Mouse (Mus musculus): ENCODE measurements around the gene Gm20388.

The Gm20388 gene

DNA sequence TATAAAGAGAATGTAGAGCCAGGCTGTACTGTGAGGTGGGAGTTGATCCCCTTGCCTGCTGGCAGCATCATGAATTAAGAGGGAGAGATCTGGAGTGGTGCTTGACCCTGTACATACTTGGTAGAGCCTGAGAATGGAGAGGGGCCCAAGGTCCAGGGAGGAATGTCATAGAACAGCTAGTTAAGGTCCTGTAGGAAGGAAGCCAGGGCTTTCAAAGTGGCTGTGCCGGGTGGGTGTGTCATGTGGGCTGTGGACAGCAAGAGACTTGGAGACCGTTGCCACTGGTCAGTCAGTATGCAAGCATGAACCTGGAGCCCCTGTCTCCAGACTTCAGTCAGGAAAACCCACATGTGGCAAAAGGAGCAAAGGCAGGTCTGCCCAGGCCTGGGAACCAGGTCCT lies 2414.6 kb downstream of the Gm20388 start:
- DNase-seq: no peak

DNA sequence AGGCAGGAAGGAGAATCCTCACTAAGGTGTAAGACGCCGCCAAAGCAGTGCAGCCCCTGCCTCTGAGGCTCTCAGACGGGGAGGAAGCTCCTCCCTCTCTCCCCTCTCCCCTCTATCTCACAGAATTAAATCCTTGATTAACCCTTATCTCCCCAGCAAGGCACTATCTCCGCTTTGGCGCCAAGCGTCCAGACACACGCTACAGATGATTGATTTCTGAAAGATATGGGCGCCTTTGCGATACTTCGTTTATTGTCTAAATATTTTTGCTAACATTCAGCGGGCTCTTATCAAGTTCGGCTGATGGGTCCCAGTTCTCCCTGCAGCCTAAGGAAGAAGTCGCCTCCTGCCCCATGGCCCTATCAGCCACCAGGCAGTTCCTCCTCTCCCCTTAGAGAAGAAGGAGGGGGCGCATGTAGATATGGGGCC lies 2415.5 kb downstream of the Gm20388 start:
- DNase-seq: no peak

- no peak for DNase-seq
Observed at GRCm38 (mm10) chr8:122329072-122329471, 2418.4 kb downstream of the Gm20388 start.

- no peak for DNase-seq
Observed at GRCm38 (mm10) chr8:122329553-122330239, 2419.1 kb downstream of the Gm20388 start.

- DNase-seq: no peak
Observed at GRCm38 (mm10) chr8:122330446-122331133, 2419.9 kb downstream of the Gm20388 start.

DNA sequence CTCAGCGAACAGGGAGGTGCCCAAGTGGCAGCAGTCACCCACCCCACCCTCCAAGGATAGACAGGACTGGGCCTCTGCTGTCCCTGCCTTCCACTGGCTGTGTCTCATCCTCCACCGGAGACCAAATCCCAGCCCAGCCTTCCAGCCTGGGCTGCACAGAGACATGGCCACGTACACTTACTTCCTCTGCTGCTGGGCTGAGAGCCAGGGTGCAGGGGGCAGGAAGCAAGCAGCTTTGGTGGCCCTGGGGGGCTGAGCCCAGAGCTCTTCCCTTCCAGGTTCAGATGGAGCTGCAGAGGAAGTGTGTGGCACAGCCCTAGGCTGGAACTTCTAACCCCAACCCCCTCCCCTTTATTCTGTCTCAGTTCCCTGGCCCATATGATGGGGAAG lies 2420.5 kb downstream of the Gm20388 start:
- peak; percentile 53 to 67 for DNase-seq

DNA sequence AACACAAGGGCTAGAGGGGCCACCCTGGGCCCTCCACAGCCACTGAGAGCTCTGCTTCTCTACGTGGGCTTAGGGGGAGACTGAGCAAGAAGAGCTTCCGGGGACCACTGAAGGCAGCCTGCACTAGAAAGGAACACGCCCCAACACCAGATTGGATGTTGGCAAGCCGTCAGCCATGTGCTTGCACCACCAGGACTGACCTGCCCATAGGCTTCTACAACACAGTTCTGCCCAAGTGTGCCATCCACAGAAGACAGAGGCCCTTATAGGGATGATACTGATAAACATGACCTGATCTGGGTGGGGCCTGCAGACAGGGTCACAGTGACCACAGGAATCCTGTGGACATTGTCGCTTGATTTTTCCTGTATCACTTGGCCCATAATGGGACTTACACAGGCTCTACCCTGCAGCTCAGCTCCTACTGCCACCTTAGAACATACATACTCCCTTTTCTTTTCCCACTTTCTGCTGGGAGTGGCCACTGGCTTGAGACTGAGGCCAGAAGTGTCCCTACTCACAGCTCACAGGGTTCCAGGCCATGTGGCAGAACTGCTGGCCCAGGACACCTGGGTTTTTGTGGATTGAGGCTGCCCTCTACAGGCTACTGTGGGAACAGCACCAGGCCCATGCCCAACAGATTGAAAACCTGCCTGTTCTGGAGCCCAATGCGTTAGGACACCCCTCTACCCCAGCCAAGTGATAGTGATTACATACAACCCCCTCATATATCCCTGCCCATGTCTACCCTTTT lies 2422.3 kb downstream of the Gm20388 start:
- peak; percentile 73 to 89 for DNase-seq

DNA sequence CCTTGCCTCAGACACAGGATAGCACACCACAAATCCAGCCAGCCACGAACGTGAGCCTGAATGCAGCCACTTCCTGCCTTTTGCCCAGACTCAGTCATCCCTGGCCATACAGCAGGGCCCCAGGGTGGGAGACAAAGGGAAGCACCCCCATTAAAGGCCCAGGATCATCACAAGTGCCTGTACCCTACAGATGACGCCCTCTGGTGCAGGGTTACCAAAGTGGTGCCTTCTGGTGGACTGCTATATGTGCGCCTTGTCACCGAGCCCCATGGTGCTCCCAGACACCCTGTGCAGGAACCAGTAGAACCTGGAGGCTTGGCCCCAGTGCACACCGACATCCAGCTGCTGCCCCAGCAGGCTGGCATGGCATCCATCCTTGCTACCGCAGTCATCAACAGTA lies 2422.9 kb downstream of the Gm20388 start:
- DNase-seq: no peak

DNA sequence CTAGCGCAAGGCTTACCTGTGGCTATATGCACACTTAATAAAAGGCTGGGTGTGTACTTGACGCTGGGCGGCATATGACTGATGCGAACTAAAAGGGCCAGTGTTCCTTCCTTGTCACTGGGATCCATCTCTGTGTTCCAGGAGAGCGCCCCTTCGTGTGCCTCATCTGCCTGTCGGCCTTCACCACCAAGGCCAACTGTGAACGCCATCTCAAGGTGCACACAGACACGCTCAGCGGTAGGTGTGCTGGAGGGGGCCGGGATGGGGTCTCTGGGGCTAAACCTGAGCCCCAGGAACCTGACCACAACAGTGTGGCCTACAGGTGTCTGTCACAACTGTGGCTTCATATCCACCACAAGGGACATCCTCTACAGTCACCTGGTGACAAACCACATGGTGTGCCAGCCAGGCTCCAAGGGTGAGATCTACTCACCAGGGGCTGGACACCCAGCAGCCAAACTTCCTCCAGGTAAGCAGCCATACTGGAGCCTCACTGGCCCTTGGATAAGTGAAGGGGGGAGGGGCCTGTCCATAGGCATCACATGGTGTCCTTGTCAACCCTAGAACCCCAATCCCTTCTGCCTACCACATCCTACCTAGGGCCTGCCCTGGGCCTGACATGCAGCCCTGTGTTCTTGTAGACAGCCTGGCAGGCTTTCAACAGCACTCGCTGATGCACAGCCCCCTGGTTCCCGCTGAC lies 2424.3 kb downstream of the Gm20388 start:
- DNase-seq: no peak

DNA sequence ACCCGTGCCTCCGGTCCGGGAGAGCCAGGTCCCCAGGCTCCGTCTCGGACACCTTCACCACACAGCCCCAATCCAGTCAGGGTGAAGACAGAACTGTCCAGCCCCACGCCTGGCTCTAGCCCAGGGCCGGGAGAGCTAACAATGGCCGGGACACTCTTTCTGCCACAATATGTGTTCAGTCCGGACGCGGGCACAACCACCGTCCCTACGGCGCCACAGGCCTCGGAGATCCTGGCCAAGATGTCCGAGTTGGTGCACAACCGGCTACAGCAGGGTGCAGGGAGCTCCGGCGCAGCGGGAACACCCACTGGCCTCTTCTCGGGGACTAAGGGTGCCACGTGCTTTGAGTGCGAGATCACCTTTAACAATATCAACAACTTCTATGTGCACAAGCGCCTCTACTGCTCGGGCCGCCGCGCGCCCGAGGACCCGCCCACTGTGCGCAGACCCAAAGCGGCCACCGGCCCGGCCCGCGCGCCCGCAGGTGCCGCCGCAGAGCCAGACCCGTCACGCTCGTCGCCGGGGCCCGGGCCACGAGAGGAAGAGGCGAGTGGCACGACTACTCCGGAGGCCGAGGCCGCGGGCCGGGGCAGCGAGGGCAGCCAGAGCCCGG lies 2425.1 kb downstream of the Gm20388 start:
- peak in 1 of 2 experiments; percentile 18 for DNase-seq

GRCm38 (mm10) chr8:122336251-122336910 lies 2425.7 kb downstream of the Gm20388 start:
- DNase-seq: peak in 1 of 2 experiments; percentile 53

DNA sequence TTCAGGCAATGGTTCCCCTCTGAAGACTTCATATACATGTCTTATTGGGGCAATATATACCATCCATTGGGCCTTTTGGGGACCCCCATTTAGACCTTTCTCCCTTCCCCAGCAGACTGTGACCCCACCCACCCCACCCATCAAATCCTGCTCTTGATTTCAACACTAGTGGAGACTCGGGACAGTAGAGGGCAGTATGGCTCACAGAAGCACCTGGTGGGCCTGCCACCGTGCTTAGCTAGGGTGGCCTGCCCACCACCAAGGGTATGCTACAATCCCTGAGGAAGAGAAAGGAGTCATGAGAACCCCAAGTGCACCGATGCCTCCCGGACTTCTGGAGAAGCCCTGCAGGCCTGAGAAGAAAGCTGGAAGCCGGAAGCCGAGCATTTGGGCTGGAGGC lies 2428.2 kb downstream of the Gm20388 start:
- no peak for DNase-seq

DNA sequence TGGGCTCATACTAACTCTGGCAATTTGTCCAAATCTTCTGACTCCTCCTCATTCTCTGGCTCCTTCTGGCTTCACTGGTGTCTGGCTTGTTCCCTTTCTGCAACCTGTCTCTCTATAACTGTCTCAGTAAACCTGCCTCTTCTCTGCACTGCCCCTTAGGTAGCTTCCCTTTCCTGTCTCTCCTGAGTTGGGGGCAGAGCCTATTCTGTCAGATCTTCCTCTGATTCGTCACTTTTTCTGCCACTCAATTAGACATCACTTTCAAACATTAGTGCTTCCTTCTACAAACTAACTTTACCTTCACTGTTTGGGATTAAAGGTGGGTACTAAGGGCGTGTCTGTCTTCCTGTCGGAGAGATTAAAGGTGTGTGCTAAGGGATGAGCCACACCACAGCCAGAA lies 2430.1 kb downstream of the Gm20388 start:
- DNase-seq: no peak

DNA sequence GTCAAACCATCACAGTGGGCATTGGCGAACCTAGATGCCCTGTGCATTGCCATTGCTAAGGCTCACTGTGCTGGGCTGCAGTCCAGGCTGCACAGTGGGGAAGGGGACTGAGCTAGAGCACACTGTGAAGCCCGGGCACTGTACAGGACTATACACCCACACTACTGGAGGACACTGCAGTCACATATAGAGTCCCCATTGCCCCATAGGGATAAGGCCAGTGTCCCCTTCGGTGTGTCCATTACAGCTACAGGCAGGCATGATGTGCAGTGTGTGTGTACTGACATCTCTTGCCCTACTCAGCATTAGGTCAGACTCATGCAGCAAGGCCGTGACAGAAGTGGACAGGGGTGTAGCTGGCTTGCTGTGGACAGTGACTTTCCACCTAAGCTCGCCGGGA lies 2431.1 kb downstream of the Gm20388 start:
- DNase-seq: no peak

- DNase-seq: no peak
Observed at GRCm38 (mm10) chr8:122342362-122342761, 2431.7 kb downstream of the Gm20388 start.

- DNase-seq: peak in 1 of 2 experiments; percentile 31
Observed at GRCm38 (mm10) chr8:122342806-122343209, 2432.2 kb downstream of the Gm20388 start.

DNA sequence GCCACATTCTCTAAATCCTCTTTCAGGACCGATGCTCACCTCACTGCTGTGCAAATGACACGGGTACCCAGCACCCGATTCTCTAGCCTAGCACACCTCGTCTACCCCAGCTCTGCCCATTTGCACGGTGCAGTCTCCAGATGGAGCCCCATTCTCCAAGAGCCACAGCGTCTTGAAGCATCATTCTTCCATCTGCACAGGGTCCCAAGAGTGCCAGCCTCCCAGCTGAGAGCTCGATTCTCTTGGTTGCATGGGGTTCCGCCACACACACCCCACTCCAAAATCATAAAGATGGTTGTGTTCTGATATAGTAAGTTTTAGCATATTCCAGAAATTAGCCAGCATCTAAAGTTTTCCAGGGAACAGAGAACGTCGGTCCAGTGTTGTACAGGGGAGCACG lies 2432.7 kb downstream of the Gm20388 start:
- DNase-seq: no peak

DNA sequence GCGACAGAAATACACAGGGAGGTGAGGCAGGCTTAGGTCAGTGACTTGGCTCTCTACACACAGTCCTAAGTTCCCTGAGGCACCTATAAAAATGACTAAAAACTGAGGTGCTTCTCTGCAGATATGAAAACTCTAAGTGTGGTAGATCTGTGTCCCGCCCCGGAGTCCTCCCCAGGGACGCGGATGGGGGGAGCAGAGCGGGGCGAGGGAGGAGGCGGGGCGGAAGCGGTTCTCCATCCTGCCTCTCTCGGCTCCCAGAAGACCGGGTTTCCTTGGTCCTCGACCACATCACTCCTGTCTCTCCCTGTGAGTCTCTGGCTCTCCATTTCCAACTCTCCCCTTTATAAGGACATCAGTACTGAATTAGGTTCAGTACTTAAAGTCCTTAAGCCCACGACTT lies 2433.1 kb downstream of the Gm20388 start:
- no peak for DNase-seq

- no peak for DNase-seq
Observed at GRCm38 (mm10) chr8:122344219-122344618, 2433.6 kb downstream of the Gm20388 start.

DNA sequence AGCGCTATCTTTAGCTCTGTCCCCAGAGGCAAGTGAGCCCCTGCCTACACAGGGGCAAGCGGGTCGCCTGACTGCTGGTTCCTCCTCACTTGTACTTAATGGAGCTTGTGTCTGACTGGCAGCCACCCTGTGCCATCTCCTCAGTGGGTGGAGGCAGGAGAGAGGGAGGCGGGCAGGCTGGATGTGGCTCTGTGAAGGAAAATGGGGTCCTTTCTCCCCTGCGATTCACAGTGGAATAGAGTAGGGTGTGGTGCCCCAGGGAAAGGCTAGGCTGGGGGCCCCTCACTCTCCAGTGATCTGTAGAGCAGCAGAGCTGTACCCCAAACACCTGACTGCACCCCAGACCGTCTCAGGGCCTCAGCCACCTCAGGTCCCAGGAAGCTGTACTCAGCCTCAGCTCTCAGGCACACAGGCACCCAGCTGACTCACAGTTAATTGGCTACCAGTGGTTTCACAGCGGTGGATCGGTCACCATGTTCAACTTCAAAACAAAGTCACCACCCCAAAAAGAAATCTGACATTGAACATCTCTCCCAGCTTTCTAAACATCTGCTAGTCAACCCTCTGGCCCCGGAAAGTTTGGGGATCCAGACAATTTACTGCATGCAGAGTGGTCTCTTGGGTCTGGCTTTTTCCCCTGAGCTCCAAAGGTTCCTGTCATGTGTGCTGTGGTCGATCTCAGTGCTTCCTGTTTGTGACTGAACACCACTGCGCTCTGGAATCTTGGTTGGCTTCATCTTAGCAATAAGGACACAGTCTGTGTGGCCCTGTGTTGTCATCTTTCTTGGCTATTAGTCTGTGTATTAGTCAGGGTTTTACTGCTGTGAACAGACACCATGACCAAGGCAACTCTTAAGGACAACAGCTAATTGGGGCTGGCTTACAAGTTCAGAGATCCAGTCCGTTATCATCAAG lies 2434.8 kb downstream of the Gm20388 start:
- DNase-seq: no peak

All from kidney, adult 8-10 months (tissue).